Mouse (Mus musculus): ENCODE data around the gene Clcn2.

Clcn2 gene

DNA sequence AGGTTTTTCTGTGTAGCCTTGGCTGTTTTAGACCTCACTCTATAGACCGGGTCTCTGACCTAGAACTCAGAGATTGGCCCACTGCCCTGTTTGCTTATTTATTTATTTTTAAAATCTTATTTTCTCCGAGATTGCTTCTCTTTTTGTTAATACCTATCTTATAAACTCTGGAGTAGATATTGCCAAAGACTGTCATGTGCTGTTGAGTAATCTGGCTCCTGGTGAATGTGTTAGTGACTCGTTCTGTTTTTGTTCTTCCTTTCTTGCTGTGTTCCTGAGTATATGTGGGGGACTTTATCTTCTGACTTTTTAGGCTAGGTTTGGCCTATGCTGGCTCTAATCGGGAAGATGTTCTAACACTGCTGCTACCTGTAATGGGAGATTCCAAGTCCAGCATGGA lies 59.9 kb downstream of the Clcn2 start:
- DNase-seq (ENCODE audit: low read depth, low spot score), result no peak

DNA sequence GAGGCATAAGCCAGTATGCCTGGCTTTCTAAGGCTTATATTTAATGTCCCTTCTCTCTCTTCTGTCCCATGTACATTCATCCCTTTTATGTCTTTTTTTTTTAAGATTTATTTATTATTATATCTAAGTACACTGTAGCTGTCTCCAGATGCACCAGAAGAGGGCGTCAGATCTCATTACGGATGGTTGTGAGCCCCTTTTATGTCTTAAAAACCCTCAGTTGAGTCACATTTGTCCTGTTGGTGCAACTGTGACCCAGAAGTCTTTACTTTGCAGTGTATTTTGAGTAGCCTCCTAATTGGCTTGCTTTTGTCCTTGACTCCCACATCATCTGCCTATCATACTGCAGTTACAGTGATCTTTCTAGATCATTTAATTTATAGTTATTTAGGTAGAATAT lies 64.2 kb downstream of the Clcn2 start:
- DNase-seq (ENCODE audit: low read depth, low spot score), result no peak
